Mouse (Mus musculus) C2C12 (cell line): ENCODE measurements at regions not wholly inside any gene's neighbourhood (a gene's known extent, or its start where the extent isn't known, plus 50 kb on each side); places are given as distances from the start of the nearest gene placed in this dataset.
A peak's percentile ranks its signal among the peaks of the same experiment; 100 is the strongest.

Source experiments
- H3K27me3 ChIP-seq: one replicate; pipeline ENCODE4 v1.6.1; 2011; ENCODE audit not compliant: control insufficient read depth, insufficient read depth, insufficient read length
- H3K36me3 ChIP-seq: one replicate; pipeline ENCODE4 v1.6.1; 2011; ENCODE audit not compliant: control insufficient read depth, insufficient read depth
- H3K4me3 ChIP-seq: one replicate; pipeline ENCODE4 v1.5.1; 2011; ENCODE audit warnings: mild to moderate bottlenecking, control low read depth; ENCODE audit not compliant: poor library complexity, insufficient read depth, severe bottlenecking
- H3K79me2 ChIP-seq: one replicate; pipeline ENCODE4 v1.6.1; 2011; ENCODE audit not compliant: control insufficient read depth, insufficient read depth
- H3K79me3 ChIP-seq: one replicate; pipeline ENCODE4 v1.6.1; 2011; ENCODE audit warnings: low read depth, control low read depth
- H3ac ChIP-seq: one replicate; pipeline ENCODE3; 2011; ENCODE audit warnings: low read depth; ENCODE audit not compliant: control insufficient read depth, insufficient read length
- CEBPB ChIP-seq: IDR thresholded peaks from one replicate; pipeline ENCODE4 v1.6.1; 2011; ENCODE audit warnings: low read depth, mild to moderate bottlenecking, control low read depth, moderate library complexity
- CTCF ChIP-seq: IDR thresholded peaks from one replicate; pipeline ENCODE4 v1.5.1; 2011; ENCODE audit not compliant: control insufficient read depth, insufficient read depth, insufficient read length
- FOSL1 ChIP-seq: IDR thresholded peaks from one replicate; pipeline ENCODE4 v1.8.0; 2011; ENCODE audit warnings: mild to moderate bottlenecking, low read length; ENCODE audit not compliant: poor library complexity, insufficient read depth, severe bottlenecking
- MAX ChIP-seq: IDR thresholded peaks from one replicate; pipeline ENCODE4 v1.6.1; 2011; ENCODE audit warnings: mild to moderate bottlenecking, control low read depth
- MYOD1 ChIP-seq: IDR thresholded peaks from one replicate; pipeline ENCODE4 v1.6.1; 2011; ENCODE audit warnings: low read depth; ENCODE audit not compliant: control insufficient read depth, insufficient read length
- MYOG ChIP-seq: IDR thresholded peaks from one replicate; pipeline ENCODE4 v1.6.1; 2011; ENCODE audit not compliant: control insufficient read depth, insufficient read length; ENCODE audit errors: extremely low read depth
- USF1 ChIP-seq: IDR thresholded peaks from one replicate; pipeline ENCODE4 v1.6.1; 2011; ENCODE audit warnings: low read depth, mild to moderate bottlenecking, control low read depth, moderate library complexity

DNA sequence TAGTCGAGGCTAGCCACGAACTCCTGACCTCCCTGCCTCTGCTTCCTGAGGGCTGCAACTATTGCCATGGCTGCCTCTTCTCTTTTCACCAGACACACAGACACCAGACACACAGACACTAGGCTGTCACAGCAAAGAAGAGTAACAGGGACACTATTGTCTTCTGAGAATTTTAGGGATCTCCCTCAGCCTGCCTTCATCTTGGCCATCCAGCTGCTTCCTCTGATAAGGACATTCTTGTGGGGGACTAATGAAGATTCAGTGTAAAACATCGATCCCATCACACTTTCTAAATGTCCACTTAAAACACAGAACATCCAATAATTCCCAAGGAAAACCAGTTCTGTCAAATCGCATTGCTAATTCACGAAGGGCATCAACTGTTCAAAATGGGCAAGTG is 98.2 kb downstream of the Cd24a start:
- H3K79me2 ChIP-seq = no peaks in the 10 kb centered on the region
- no peak overlapping the region for H3K4me3 ChIP-seq
- H3K36me3 ChIP-seq = no peaks in the 10 kb centered on the region
- H3ac ChIP-seq = no peak overlapping the region
- H3K27me3 ChIP-seq = no peaks in the 10 kb centered on the region
- H3K79me3 ChIP-seq = no peaks in the 10 kb centered on the region
- TF ChIP-seq CTCF (no peak), FOSL1 (no peak), CEBPB (no peak), MYOG (no peak), MYOD1 (no peak), USF1 (no peak), MAX (no peak)

DNA sequence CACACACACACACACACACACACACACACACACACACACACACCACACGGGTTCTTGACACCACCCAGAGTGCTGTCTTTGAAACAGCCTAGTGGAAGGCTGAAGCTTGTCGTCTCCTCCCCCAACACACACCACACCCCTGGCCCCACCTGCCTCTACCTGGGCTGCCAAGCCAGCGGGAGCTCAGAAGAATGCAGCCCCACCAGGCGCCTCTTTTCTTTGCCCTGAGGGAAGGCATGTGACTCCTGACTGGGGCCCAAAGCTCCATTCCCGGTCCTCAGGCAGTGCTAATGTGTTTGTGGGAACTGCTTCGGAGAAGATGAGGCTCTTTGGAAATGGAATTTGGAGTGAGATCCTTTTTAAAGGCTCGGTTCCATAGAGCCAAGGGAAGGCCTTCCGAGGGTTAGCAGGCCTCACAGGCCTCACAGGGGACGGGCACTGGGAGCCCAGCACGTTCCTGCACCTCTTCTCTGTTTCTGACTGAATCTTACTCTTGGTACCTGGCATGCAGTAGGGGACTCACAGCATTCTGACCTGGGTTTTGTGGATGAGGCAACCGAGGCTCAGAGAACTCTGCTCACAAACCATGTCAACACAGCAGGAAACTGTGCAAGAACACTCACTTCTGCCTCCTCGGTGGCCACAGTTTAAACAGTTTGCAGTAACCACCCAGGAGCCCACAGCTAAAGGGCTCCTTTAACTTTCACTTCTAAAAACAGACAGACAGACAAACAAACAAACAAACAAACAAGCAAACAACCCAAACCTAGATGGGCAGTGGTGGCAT is 106.4 kb downstream of the Cd24a start:
- H3K36me3 ChIP-seq = no peaks in the 10 kb centered on the region
- no peak overlapping the region for H3ac ChIP-seq
- H3K27me3 ChIP-seq = no peaks in the 10 kb centered on the region
- no peaks in the 10 kb centered on the region for H3K79me2 ChIP-seq
- no peak for TF ChIP-seq CEBPB
- no peak for TF ChIP-seq MYOG
- TF ChIP-seq MAX = no peak
- TF ChIP-seq MYOD1 = no peak
- TF ChIP-seq FOSL1 = no peak
- TF ChIP-seq CTCF = no peak
- no peak for TF ChIP-seq USF1
- H3K4me3 ChIP-seq = no peak overlapping the region
- no peaks in the 10 kb centered on the region for H3K79me3 ChIP-seq

- Histone ChIP-seq H3K79me2 (no peaks in the 10 kb centered on the region), H3ac (peak overlapping the region; percentile 21), H3K36me3 (no peaks in the 10 kb centered on the region), H3K79me3 (no peaks in the 10 kb centered on the region), H3K27me3 (no peaks in the 10 kb centered on the region), H3K4me3 (peak overlapping the region; percentile 7)
- TF ChIP-seq USF1 (peak; percentile 17), FOSL1 (no peak)
These were observed 111.3 kb downstream of the Cd24a start for GRCm38 (mm10) chr10:43689161-43689913.

GRCm38 (mm10) chr10:43689914-43690316 is 111.8 kb downstream of the Cd24a start:
- TF ChIP-seq CTCF = no peak
- no peak for TF ChIP-seq USF1
- TF ChIP-seq MYOG = no peak
- TF ChIP-seq FOSL1 = peak; percentile 30
- no peak for TF ChIP-seq MAX
- Histone ChIP-seq H3K36me3 (no peaks in the 10 kb centered on the region), H3K4me3 (peak overlapping the region; percentile 7), H3K79me2 (no peaks in the 10 kb centered on the region), H3K79me3 (no peaks in the 10 kb centered on the region), H3K27me3 (no peaks in the 10 kb centered on the region), H3ac (no peak overlapping the region)

DNA sequence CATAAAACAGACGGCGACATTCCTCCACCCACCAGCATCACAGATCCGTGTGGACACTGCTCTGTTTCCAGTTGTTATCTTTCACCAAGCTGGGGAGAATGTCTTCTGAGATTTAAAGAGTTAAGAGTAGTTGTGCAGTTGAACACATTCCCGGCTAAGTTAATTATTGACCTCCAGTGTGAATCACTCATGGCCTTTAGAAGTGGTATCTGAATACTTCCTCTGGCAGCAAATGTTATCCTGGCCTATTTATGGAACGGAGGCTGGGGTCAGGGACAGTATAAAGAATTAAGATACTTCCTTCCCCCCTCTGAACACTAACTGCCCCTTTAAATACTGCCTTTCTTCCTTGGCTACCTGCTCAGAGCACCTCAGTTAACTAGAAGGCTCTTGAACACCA is 115.9 kb downstream of the Cd24a start:
- Histone ChIP-seq H3K79me2 (no peaks in the 10 kb centered on the region), H3K36me3 (no peaks in the 10 kb centered on the region), H3ac (no peak overlapping the region), H3K27me3 (no peaks in the 10 kb centered on the region), H3K4me3 (no peak overlapping the region), H3K79me3 (no peaks in the 10 kb centered on the region)
- TF ChIP-seq CTCF = no peak

DNA sequence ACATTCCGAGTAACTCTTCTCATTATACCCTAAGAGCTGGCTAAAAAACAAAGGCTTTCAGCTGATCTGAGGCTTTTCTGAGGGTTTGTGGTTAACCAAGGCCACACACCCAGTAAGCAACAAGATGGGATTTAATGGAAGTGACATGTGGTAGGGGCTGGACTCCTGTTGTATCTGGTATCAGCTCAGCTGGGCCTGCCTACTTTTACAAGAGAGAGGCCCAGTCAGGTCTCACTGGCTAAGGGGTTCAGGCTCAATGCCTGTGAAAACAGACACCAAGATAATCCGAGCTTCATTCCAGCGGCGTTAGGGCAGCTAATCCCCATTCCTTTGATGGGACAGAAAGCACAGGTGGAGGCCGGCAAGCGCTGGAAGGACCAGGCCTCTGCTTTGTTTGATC is 116.4 kb downstream of the Cd24a start:
- Histone ChIP-seq H3K79me3 (no peaks in the 10 kb centered on the region), H3K79me2 (no peaks in the 10 kb centered on the region), H3K27me3 (no peaks in the 10 kb centered on the region), H3K36me3 (no peaks in the 10 kb centered on the region), H3K4me3 (no peak overlapping the region), H3ac (no peak overlapping the region)
- TF ChIP-seq FOSL1 (no peak), MYOD1 (peak; percentile 28), MAX (no peak)
